Mouse (Mus musculus) myocyte (in vitro differentiated cells): ENCODE measurements at regions not wholly inside any gene's neighbourhood (a gene's known extent, or its start where the extent isn't known, plus 50 kb on each side); places are given as distances from the start of the nearest gene placed in this dataset.

Source experiments
- H3K27me3 ChIP-seq: one replicate; pipeline ENCODE4 v1.6.1; 2011; ENCODE audit not compliant: control insufficient read depth, insufficient read depth, insufficient read length
- H3K36me3 ChIP-seq: one replicate; pipeline ENCODE4 v1.6.1; 2011; ENCODE audit not compliant: control insufficient read depth, insufficient read depth
- H3K4me2 ChIP-seq: one replicate; pipeline ENCODE4 v1.6.1; 2011; ENCODE audit warnings: low read depth, control low read depth
- H3K4me3 ChIP-seq: one replicate; pipeline ENCODE4 v1.5.1; 2011; ENCODE audit warnings: mild to moderate bottlenecking, control low read depth, moderate library complexity
- H3K79me2 ChIP-seq: one replicate; pipeline ENCODE4 v1.6.1; 2011; ENCODE audit not compliant: control insufficient read depth, insufficient read depth
- H3ac ChIP-seq: one replicate; pipeline ENCODE4 v1.6.1; 2011; ENCODE audit not compliant: control insufficient read depth, insufficient read length
- CEBPB ChIP-seq: IDR thresholded peaks from 2 replicates; pipeline ENCODE4 v1.6.1; 2011; ENCODE audit warnings: mild to moderate bottlenecking, moderate library complexity; ENCODE audit not compliant: poor library complexity, insufficient read depth, severe bottlenecking
- E2F4 ChIP-seq: IDR thresholded peaks from one replicate; pipeline ENCODE4 v1.6.1; 2011; ENCODE audit warnings: mild to moderate bottlenecking, control low read depth, moderate library complexity; ENCODE audit not compliant: insufficient read depth
- MAX ChIP-seq: IDR thresholded peaks from one replicate; pipeline ENCODE4 v1.6.1; 2011; ENCODE audit warnings: low read depth, mild to moderate bottlenecking, control low read depth
- MYOD1 ChIP-seq, 3 experiments: IDR thresholded peaks; one replicate each; pipeline ENCODE4 v1.6.1; 2011; ENCODE audit warnings: control low read depth in 2 of 3, low read depth in 2 of 3, mild to moderate bottlenecking in 2 of 3, moderate library complexity in 1 of 3; ENCODE audit not compliant: insufficient read length in 2 of 3, control insufficient read depth in 1 of 3
- MYOG ChIP-seq, 3 experiments: IDR thresholded peaks; one replicate each; pipeline ENCODE4 v1.6.1; 2011; ENCODE audit warnings: control low read depth in 2 of 3, low read depth in 2 of 3, mild to moderate bottlenecking in 2 of 3; ENCODE audit not compliant: insufficient read length in 2 of 3, control insufficient read depth in 1 of 3, insufficient read depth in 1 of 3
- POLR2A ChIP-seq: IDR thresholded peaks from one replicate; pipeline ENCODE4 v1.6.1; 2011; ENCODE audit warnings: low read depth, mild to moderate bottlenecking, control low read depth, moderate library complexity; ENCODE audit not compliant: insufficient read length
- POLR2AphosphoS2 ChIP-seq: IDR thresholded peaks from one replicate; pipeline ENCODE4 v1.6.1; 2011; ENCODE audit warnings: low read depth, control low read depth; ENCODE audit not compliant: insufficient read length
- REST ChIP-seq: IDR thresholded peaks from one replicate; pipeline ENCODE4 v1.6.1; 2011; ENCODE audit warnings: mild to moderate bottlenecking, control low read depth, moderate library complexity; ENCODE audit not compliant: insufficient read depth, insufficient read length
- SRF ChIP-seq: IDR thresholded peaks from one replicate; pipeline ENCODE4 v1.6.1; 2011; ENCODE audit warnings: low read depth; ENCODE audit not compliant: control insufficient read depth, insufficient read length
- TCF12 ChIP-seq: IDR thresholded peaks from one replicate; pipeline ENCODE4 v1.6.1; 2011; ENCODE audit warnings: mild to moderate bottlenecking, control low read depth; ENCODE audit not compliant: poor library complexity, insufficient read depth, severe bottlenecking
- TCF3 ChIP-seq: IDR thresholded peaks from one replicate; pipeline ENCODE4 v1.6.1; 2011; ENCODE audit warnings: low read depth, control low read depth; ENCODE audit not compliant: insufficient read length
- USF1 ChIP-seq: IDR thresholded peaks from one replicate; pipeline ENCODE4 v1.6.1; 2011; ENCODE audit warnings: low read depth, mild to moderate bottlenecking, control low read depth, moderate library complexity

- H3K27me3 ChIP-seq: no peaks in the 10 kb centered on the region
- H3K4me3 ChIP-seq: no peak overlapping the region
- H3K4me2 ChIP-seq: no peak overlapping the region
- no peak overlapping the region for H3ac ChIP-seq
- H3K36me3 ChIP-seq: no peaks in the 10 kb centered on the region
- TF ChIP-seq TCF12: no peak
- no peak for TF ChIP-seq POLR2A
- TF ChIP-seq MAX: no peak
- TF ChIP-seq MYOD1 (IDR thresholded peaks at IDR 0.05; ENCODE audit: control insufficient read depth in 1 of 3, insufficient read length in 2 of 3, low read depth in 2 of 3): no peak
- TF ChIP-seq USF1: no peak
- TF ChIP-seq MYOG (IDR thresholded peaks at IDR 0.05; ENCODE audit: control insufficient read depth in 1 of 3, insufficient read depth in 1 of 3, insufficient read length in 2 of 3, low read depth in 2 of 3): no peak
- TF ChIP-seq POLR2AphosphoS2: no peak
- TF ChIP-seq SRF: no peak
- H3K79me2 ChIP-seq: no peaks in the 10 kb centered on the region
These were observed 80.6 kb upstream of the Itga1 start for GRCm38 (mm10) chr13:115182211-115182870.

GRCm38 (mm10) chr13:115178175-115178917, 76.6 kb upstream of the Itga1 start:
- Histone ChIP-seq H3K4me3 (no peak overlapping the region), H3K4me2 (no peak overlapping the region), H3ac (no peak overlapping the region), H3K36me3 (no peaks in the 10 kb centered on the region), H3K79me2 (no peaks in the 10 kb centered on the region), H3K27me3 (no peaks in the 10 kb centered on the region)
- TF ChIP-seq USF1: no peak
- no peak for TF ChIP-seq TCF3
- TF ChIP-seq TCF12: no peak
- TF ChIP-seq REST: no peak
- TF ChIP-seq E2F4: no peak

- H3K79me2 ChIP-seq: no peaks in the 10 kb centered on the region
- H3K4me2 ChIP-seq: no peak overlapping the region
- no peak overlapping the region for H3ac ChIP-seq
- no peaks in the 10 kb centered on the region for H3K27me3 ChIP-seq
- TF ChIP-seq E2F4: no peak
- TF ChIP-seq USF1: no peak
- no peak for TF ChIP-seq SRF
- no peak for TF ChIP-seq TCF3
- no peak for TF ChIP-seq TCF12
- TF ChIP-seq POLR2A: no peak
- no peak for TF ChIP-seq CEBPB
- no peak for TF ChIP-seq REST
- no peak overlapping the region for H3K4me3 ChIP-seq
- no peaks in the 10 kb centered on the region for H3K36me3 ChIP-seq
These were observed 69.7 kb upstream of the Itga1 start for GRCm38 (mm10) chr13:115171347-115172062.

GRCm38 (mm10) chr13:115165981-115166380, 64.2 kb upstream of the Itga1 start:
- no peaks in the 10 kb centered on the region for H3K27me3 ChIP-seq
- H3ac ChIP-seq: no peak overlapping the region

GRCm38 (mm10) chr13:115162689-115163413, 61.1 kb upstream of the Itga1 start:
- TF ChIP-seq MYOG (IDR thresholded peaks at IDR 0.05; ENCODE audit: control insufficient read depth in 1 of 3, insufficient read depth in 1 of 3, insufficient read length in 2 of 3, low read depth in 2 of 3): no peak
- TF ChIP-seq USF1: no peak
- TF ChIP-seq MYOD1 (IDR thresholded peaks at IDR 0.05; ENCODE audit: control insufficient read depth in 1 of 3, insufficient read length in 2 of 3, low read depth in 2 of 3): no peak
- no peak for TF ChIP-seq TCF3
- no peaks in the 10 kb centered on the region for H3K27me3 ChIP-seq
- H3K79me2 ChIP-seq: no peaks in the 10 kb centered on the region
- no peak overlapping the region for H3K4me3 ChIP-seq
- no peak overlapping the region for H3K4me2 ChIP-seq
- H3K36me3 ChIP-seq: no peaks in the 10 kb centered on the region
- H3ac ChIP-seq: no peak overlapping the region

More at GRCm38 (mm10) chr13:115165981-115166380, 64.2 kb upstream of the Itga1 start:
- Histone ChIP-seq H3K36me3 (no peaks in the 10 kb centered on the region), H3K4me2 (no peak overlapping the region), H3K4me3 (no peak overlapping the region), H3K79me2 (no peaks in the 10 kb centered on the region)
- TF ChIP-seq POLR2A (no peak), TCF12 (no peak), MAX (no peak)
